Mouse (Mus musculus) left cerebral cortex, adult 9 months (tissue): ENCODE measurements around the gene Sult2b1.

Experiments used
- DNase-seq, 2 experiments: peaks; one replicate each; pipeline ENCODE4 v3.0.0; 2022; ENCODE audit warnings: low spot score in 2 of 2

Sult2b1 gene

DNA sequence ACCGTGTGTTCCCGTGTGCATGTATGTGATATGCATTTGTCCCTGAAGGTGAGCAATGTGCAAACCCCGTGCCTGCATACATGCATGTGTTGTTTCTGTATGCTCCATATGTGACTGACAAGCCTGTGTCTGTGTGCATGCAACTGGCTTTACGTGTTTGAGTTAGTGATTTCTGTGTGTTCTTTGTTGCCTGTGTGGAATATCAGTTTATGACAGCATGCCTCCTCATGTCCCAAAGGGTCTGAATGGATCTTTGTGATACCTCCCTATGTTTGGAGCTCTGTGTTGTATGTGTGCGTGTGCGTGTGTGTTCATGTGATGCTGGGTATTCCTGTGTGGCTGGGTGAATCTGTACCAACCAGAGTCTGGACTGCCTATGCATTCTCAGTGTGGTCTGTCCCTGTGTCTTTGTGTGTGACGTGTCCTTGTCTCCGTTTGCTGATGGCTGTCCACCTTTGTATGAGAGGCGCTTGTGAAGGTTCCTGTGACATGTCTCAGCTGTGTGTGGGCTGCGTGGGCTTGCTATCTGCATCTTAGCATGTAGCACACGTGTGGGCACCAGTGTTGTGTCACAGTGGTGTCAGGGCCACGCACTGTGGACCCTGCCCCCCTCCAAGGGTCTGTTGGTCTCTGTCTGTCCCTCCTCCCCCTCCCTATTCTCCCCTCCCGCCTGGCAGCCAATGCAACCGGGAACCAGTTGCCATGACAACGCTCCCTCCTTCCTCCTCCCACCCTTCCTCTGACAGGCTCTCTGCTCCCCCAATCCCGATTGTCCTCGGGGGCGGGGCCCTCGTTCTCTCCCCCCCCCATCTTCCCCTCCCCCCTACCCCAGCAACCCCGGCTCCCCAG, at the start of gene Sult2b1:
Gene Sult2b1 (minus strand): TSS at position 146 of the 849 bp plus-strand sequence.
- peak; percentile 86 to 94 for DNase-seq

DNA sequence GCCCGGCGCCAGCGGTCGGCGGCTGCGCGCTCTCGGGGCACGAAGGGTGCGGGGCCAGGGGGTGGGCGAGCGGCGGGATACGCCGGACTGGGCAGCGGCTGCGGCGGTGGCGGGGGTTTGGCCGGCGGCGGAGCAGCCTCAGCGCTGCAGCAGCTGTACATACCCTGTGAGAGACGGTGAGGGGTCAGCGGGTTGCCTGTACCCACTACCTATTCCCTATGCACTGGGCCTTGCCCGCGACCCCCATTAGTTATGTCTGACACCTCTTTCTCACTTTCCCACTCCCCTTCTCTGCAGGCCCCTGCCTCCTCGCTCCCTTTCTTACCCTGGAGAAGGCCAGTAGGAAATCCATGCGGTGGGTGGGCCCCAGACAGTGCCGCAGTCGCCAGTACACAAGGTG, 49.5 kb upstream of the Sult2b1 start:
- DNase-seq = no peak

DNA sequence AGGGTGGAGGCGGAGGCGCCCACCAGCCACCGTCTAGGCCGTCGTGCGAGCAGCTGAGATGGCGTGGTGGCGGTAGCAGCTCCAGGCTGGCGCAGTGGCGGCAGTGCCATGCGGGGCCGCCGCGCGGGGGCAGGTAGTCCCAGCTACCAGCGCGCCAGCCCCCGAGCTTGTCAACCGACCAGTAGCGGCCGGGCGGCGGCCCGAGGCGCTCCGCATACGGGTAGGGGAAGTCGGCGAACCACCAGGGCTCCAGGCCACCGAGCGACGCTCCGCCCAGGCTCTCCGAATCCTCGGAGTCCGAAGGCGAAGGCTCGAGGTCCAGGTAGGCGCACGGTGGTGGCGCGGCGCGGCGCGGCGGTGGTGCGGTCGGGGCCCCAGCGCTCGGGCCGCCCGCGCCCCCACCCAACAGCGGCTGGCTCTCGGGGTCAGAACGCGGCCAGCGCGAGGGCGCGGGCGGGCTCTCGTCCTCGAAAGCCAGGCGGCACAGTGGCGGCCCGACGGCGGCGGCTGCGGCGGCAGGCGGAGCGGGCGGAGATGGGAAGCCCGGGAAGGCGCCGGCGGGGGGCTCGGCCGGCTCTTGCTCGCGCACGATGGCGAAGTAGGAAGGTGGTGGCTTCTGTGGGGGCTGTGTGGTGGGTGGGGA, 48.8 kb upstream of the Sult2b1 start:
- no peak for DNase-seq

DNA sequence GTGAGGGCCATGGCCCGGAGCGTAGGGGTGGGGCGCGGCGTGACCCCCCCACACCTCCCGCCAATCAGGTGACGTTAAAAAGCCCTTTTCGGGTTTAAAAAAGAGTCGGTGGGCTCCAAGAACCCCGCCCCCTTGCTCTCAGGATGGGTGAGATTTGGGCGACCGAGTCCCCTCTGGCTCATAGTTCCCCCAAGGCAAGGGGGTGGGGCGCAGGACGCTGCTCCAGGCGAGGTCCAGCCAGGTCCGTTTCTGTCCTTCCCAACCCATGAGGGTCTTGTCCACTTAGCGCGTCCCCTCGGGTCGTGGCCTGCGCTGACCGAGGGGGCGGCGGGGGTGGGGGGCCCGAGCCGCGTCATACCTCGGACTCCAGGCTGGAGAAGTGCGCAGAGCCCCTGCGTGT, 48.0 kb upstream of the Sult2b1 start:
- no peak for DNase-seq

GRCm38 (mm10) chr7:45831128-45831525, 46.7 kb upstream of the Sult2b1 start:
- no peak for DNase-seq

DNA sequence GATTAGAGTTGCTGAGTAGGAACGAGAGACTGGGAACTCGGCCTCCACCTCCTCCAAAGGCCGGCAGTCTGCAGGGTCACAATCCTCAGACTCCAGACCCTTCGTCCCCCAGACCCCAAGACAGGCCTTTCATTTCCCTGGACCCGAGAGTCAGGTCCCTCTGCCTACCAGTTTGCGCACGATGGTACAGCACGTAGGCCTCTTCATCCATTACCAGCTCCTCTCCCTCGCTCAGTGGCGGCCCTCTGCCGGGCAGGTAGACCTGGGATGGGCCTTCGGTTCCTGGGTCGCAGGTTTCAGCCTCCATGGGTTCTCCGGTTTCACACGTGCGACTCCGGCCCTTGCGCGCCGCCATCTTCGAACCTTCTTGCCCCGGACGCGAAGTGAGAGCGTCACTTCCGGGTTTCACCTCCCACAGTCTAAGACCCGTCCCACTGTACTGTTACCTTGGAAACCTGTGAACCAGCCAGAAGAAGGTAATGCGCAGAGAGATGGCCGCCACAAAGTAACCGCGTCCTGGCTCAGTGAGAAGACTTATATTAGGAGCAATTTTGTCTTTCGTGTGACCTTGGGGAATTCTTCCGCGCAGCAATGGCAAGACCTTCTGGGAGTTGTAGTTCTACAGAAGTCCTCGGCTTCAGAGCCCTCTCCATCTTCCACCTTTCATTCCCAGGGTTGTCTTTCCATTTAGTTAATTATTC, 46.1 kb upstream of the Sult2b1 start, which contains the start of gene Grwd1:
Gene Grwd1 (minus strand): TSS at position 518 of the 701 bp plus-strand sequence.
- peak; percentile 83 to 87 for DNase-seq

GRCm38 (mm10) chr7:45826631-45827030, 42.2 kb upstream of the Sult2b1 start:
- DNase-seq = no peak

- no peak for DNase-seq
Measured at GRCm38 (mm10) chr7:45824598-45824997, 40.1 kb upstream of the Sult2b1 start, which contains the start of gene Kcnj14. Kcnj14 (minus strand) TSS chr7:45824782.

GRCm38 (mm10) chr7:45820913-45821312, 36.4 kb upstream of the Sult2b1 start:
- DNase-seq = no peak

GRCm38 (mm10) chr7:45819843-45820242, 35.4 kb upstream of the Sult2b1 start:
- no peak for DNase-seq

- no peak for DNase-seq
Measured at GRCm38 (mm10) chr7:45815984-45816351, 31.5 kb upstream of the Sult2b1 start.

- no peak for DNase-seq
Measured at GRCm38 (mm10) chr7:45815323-45815983, 31.0 kb upstream of the Sult2b1 start.

DNA sequence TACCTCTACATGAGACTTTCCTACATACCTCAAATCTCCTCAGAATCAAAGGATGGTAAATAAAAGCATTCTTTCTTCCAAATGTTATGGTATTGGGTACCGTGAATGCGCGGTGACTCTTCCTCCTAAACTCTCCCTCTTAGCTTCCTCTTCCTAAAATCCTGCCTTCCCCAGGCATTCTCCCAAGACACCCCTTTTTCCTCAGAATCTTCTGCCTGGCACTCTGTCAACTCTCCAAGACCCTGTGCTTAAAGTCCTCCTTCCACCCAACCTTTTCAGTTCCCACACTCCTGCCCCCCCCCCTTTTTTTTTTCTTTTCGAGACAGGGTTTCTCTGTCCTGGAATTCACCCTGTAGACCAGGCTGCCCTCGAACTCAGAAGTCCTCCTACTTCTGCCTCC, 30.4 kb upstream of the Sult2b1 start:
- no peak for DNase-seq

DNA sequence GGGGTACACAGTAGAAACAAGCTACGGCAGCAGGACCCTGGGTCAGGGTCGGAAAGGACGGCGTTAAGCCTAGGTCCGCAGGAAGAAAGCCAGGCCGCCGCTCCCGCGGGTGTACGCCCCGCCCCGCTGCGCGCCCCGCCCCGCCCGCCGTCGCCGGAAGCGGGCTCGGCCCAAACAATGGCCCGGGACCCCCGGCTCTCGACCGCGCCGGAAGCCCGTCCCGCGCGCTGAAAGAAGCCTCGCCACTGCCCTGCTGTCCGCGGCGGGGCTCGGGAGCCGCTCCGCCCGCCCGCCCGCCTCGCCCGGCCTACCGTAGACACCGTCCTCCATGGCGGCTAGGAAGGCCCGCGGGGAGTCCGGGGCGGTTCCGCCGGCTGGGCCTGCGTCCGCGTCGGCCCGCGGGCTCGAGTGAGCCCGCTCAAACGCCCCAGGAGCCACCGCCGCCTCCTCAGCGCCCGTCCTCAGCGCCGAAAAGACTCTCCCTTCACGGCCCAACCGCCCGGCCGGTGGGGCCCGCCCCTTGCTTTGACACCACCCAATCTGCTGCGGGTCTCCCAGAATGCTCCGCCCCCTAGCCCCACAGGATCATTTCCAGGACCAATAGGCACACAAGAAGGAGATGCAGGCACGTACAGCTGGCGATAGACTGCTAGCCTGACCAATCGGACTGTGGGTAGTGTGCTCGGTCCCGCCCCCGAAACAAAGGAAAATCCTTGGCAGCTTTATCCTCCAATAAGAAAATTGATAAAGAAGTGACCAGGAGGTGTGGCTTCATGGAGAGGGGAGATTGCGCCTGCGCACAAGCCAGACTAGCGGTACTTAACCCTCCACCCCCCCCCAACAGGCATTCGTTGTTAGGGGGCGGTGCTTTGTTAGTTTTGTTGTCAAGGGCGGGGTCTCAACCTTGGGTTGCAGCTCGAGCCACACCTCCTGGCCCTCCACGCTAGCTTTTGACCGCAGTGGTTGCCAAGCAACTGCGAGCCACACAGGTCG, 29.6 kb upstream of the Sult2b1 start, which contains the start of gene Cyth2:
Gene Cyth2 (minus strand): TSS at position 795 of the 993 bp plus-strand sequence.
- peak; percentile 100 for DNase-seq

DNA sequence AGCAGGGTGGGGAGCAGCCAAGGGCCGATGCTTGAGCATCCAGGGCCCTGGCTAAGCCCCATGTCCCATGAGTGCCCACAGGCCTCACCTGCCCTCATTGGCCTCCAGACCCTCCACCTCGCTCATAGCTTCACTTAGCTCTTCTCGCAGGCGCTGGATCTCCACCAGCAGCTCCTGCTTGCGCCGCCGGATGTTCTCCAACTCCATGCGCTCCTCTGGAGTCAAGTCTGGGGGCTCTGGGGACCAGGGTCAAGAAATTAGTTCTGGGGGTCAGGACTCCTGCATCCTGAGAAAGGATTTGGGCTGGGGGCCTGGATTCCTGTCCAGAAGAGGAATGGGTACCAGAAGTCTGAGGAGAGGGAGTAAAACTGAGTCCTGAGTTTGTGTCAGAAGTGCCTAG, 28.5 kb upstream of the Sult2b1 start:
- DNase-seq = no peak

- no peak for DNase-seq
Measured at GRCm38 (mm10) chr7:45809276-45810075, 25.0 kb upstream of the Sult2b1 start.

DNA sequence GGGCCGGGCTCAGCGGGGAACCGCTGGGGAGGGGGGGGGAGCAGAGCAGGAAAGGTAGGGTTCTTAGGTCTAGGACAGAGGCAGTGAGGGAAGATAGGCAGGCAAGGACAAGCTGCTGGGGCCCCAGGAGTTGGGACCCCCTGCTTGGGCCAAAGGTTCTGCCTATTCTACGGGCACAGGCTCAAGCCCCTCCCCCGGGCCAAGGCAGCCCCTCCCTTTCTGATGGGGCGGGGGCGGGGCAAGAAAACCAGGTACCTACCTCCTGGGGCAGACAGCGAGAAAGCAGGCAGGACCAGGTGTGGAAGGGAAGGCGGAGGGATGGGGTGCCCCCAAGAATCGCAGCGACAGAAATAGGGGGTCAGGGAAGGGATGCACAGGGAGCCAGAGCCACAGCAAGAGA, 24.0 kb upstream of the Sult2b1 start:
- no peak for DNase-seq

DNA sequence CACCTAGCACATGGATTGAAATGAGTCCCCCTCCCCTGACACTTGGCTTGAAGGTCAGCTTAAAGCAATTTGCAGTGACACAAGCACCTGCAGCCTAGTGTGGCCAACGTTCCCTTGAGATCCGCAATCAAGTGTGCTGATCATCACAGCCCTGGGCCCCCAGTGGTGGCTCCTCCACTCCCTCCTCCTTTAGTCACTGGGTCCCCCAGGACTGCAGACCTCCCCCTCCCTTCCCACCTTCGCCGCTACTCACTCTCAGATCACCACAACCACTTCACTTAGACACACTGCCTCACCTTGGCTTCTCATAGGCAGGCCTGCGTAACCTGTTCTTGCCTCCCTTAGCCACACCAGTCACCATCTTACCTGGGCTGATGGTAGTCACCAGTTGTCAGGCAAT, 21.5 kb upstream of the Sult2b1 start:
- no peak for DNase-seq

GRCm38 (mm10) chr7:45802551-45802950, 18.1 kb upstream of the Sult2b1 start:
- DNase-seq = no peak

- DNase-seq = peak in 1 of 2 experiments; percentile 94
Measured at GRCm38 (mm10) chr7:45801348-45801747, 16.9 kb upstream of the Sult2b1 start.
